Mouse (Mus musculus) small intestine, adult 2 months (tissue): ENCODE results near the gene Rab11b.

ENCODE experiments used
- CTCF ChIP-seq: fragments of 200-500 bp; IDR thresholded peaks from 2 replicates; pipeline ENCODE4 v1.5.1; 2012; ENCODE audit warnings: low read depth, mild to moderate bottlenecking, control low read depth, inconsistent platforms, low read length, moderate library complexity, mixed read lengths; ENCODE audit not compliant: insufficient replicate concordance, insufficient read length; ENCODE audit errors: extremely low read depth
- POLR2A ChIP-seq: fragments of 200-500 bp; IDR thresholded peaks from 2 replicates; pipeline ENCODE4 v1.6.1; 2012; ENCODE audit warnings: low read depth, mild to moderate bottlenecking, control low read depth, inconsistent platforms, low read length, moderate library complexity

GRCm38 (mm10) chr17:33802221-33802620, 41.9 kb upstream of the Rab11b start:
- TF ChIP-seq POLR2A (no peak), CTCF (peak; percentile 60; the same call in 1 of the 2 replicates)
